Mouse (Mus musculus): Measurements from ENCODE around the gene Tex14. TPM values are rescaled to one million over a fixed set of nuclear protein-coding genes. Genes with fewer than 3 reads are reported as not detected.
"Not testable (repeated sequence)": the region's sequence is repeated elsewhere in the genome, so short reads cannot be mapped to it uniquely, and the experiment has no call there.

Gene Tex14
- total RNA-seq, 2 experiments from 2014 or later = 0.34 to 0.44 TPM

- intact Hi-C loops (cut with DNase I) = no loop called here
- no peak for DNase-seq
These were observed 21.2 kb downstream of the Tex14 start for GRCm38 (mm10) chr11:87426121-87426449.

GRCm38 (mm10) chr11:87426450-87427250 is 21.8 kb downstream of the Tex14 start:
- intact Hi-C loops (cut with DNase I) = not testable (repeated sequence)
- DNase-seq = peak; percentile 84

GRCm38 (mm10) chr11:87427273-87428050 is 22.6 kb downstream of the Tex14 start:
- no peak for DNase-seq
- intact Hi-C loops (cut with DNase I) = no loop called here

- intact Hi-C loops (cut with DNase I) = no loop called here
These were observed 23.3 kb downstream of the Tex14 start for GRCm38 (mm10) chr11:87428051-87428673.

GRCm38 (mm10) chr11:87429363-87429762 is 24.5 kb downstream of the Tex14 start:
- no peak for DNase-seq
- intact Hi-C loops (cut with DNase I) = no loop called here

More at GRCm38 (mm10) chr11:87428051-87428673, 23.3 kb downstream of the Tex14 start:
- DNase-seq = no peak

GRCm38 (mm10) chr11:87430374-87430773 is 25.5 kb downstream of the Tex14 start:
- intact Hi-C loops (cut with DNase I) = no loop called here
- DNase-seq = no peak

GRCm38 (mm10) chr11:87431813-87432212 is 26.9 kb downstream of the Tex14 start:
- intact Hi-C loops (cut with DNase I); DNase-seq: not testable (repeated sequence)

GRCm38 (mm10) chr11:87432447-87432846 is 27.6 kb downstream of the Tex14 start:
- DNase-seq = no peak
- intact Hi-C loops (cut with DNase I) = no loop called here

- intact Hi-C loops (cut with DNase I) = no loop called here
- no peak for DNase-seq
These were observed 28.2 kb downstream of the Tex14 start for GRCm38 (mm10) chr11:87432933-87433669.

GRCm38 (mm10) chr11:87435107-87435506 is 30.2 kb downstream of the Tex14 start:
- DNase-seq; intact Hi-C loops (cut with DNase I): not testable (repeated sequence)

GRCm38 (mm10) chr11:87436326-87437232 is 31.7 kb downstream of the Tex14 start:
- DNase-seq = no peak
- intact Hi-C loops (cut with DNase I) = no loop called here

GRCm38 (mm10) chr11:87439796-87440420 is 35.0 kb downstream of the Tex14 start:
- DNase-seq = no peak
- intact Hi-C loops (cut with DNase I) = no loop called here

- intact Hi-C loops (cut with DNase I) = not testable (repeated sequence)
- peak; percentile 75 for DNase-seq
These were observed 37.9 kb downstream of the Tex14 start for GRCm38 (mm10) chr11:87442643-87443372.

- peak; percentile 58 for DNase-seq
These were observed 38.6 kb downstream of the Tex14 start for GRCm38 (mm10) chr11:87443373-87443883.

GRCm38 (mm10) chr11:87444056-87444455 is 39.2 kb downstream of the Tex14 start:
- DNase-seq; intact Hi-C loops (cut with DNase I): not testable (repeated sequence)

More at GRCm38 (mm10) chr11:87443373-87443883, 38.6 kb downstream of the Tex14 start:
- intact Hi-C loops (cut with DNase I) = no loop called here

- no peak for DNase-seq
These were observed 40.0 kb downstream of the Tex14 start for GRCm38 (mm10) chr11:87444735-87445428.

GRCm38 (mm10) chr11:87445593-87445992 is 40.7 kb downstream of the Tex14 start:
- DNase-seq; intact Hi-C loops (cut with DNase I): not testable (repeated sequence)

More at GRCm38 (mm10) chr11:87444735-87445428, 40.0 kb downstream of the Tex14 start:
- intact Hi-C loops (cut with DNase I) = no loop called here
